9 mouse cellular contexts compared by ENCODE assay signal in the genomic region with DNA sequence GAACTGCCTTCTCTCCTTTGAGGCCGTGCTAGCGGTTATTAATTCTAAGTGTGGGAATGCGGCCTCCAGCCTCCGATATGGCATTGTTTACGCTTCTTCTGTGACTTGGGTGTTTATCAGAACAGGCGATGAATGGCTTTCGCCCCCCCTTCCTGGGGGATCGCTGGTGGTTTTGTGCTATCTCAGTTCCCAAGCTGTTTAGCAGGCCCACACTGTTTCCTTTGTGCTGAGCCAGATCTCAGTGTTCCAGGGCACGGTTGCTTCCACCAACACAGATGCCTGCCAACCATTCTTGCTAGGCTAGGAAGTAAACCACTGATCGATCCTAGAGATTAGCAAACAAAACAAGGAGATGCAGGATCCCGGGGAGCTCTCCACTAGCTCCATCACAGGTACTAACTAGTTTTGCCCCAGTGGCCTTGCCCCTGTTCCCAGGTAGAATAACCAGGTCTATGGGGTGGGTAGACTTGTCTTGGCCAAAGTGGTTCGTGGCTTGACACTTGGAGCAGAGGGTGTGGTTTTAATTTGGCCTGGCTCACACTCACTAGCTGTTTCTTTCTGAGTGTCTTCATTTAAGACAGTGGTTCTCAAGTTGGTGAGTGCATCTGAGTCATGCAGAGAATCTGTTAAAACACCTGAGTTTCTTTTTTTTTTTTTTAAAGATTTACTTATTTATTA. TPM values are rescaled to one million over a fixed set of nuclear protein-coding genes. Genes with fewer than 3 reads are reported as not detected.
DNase-seq lines count a peak whose midpoint lies in the region; ATAC-seq and TF ChIP-seq lines count a peak whose summit lies in the region.
"Had no signal": no experiment of that assay in that cellular context is flagged by ENCODE, and none has a peak within 500 bp of the region (broad histone marks: within the 10 kb centered on the region; RNA-seq: fewer than 3 reads in every experiment).

No protein-coding gene starts in this region.

- DNase-seq in kidney, adult 2 months: peak; percentile 36
- DNase-seq in kidney, postnatal 25 days: no peak
- peak; percentile 65 for DNase-seq in c-Kit-positive CD71-positive TER-119-positive erythroid progenitor cells, embryonic 14.5 days (ENCODE audit: low spot score)
- DNase-seq in left cerebral cortex, postnatal 36 days (ENCODE audit: low spot score in 2 of 2): peak; percentile 32
- no peak for DNase-seq in urinary bladder, postnatal 4 days (ENCODE audit: low spot score in 2 of 2)
- no peak for DNase-seq in frontal cortex, postnatal 10 days (ENCODE audit: low spot score in 2 of 2)

- TF ChIP-seq CTCF in kidney, adult 2 months (conservative IDR thresholded peaks at IDR 0.05; ENCODE audit: insufficient read depth, insufficient read length, low read depth, low read length): no peak

- H3K4me1 ChIP-seq in kidney, adult 2 months (ENCODE audit: control insufficient read depth, insufficient read depth, low read length): no peaks in the 10 kb centered on the region
- H3K4me1 ChIP-seq in hindbrain, embryonic 13.5 days (replicated peaks): peaks cover 5% of the 10 kb centered on the region; the same call in 1 of the 2 replicates

- peak; percentile 39 for ATAC-seq in megakaryocyte, adult 5-6 weeks (ENCODE audit: poor library complexity, severe bottlenecking)
- no peak for ATAC-seq in hindbrain, embryonic 13.5 days (ENCODE audit: low FRiP score)

- intact Hi-C loops in left cerebral cortex, postnatal 36 days (cut with DNase I): no loop called here

- no peak overlapping the region for H3K9ac ChIP-seq in hindbrain, embryonic 13.5 days

- 69% methylated on average over 12 of the region's 12 CpGs for WGBS in kidney, adult 2 months
- 41% methylated on average over 12 of the region's 12 CpGs for WGBS in hindbrain, embryonic 13.5 days

- H3K9me3 ChIP-seq in hindbrain, embryonic 13.5 days: no peaks in the 10 kb centered on the region

- no peak overlapping the region for H3K4me2 ChIP-seq in hindbrain, embryonic 13.5 days

- no peak overlapping the region for H3K27ac ChIP-seq in kidney, adult 2 months (ENCODE audit: insufficient read depth, low read depth, low read length)
- no peak overlapping the region for H3K27ac ChIP-seq in hindbrain, embryonic 13.5 days

- no peaks in the 10 kb centered on the region for H3K27me3 ChIP-seq in kidney, adult 2 months (replicated peaks; ENCODE audit: control insufficient read depth, insufficient read depth, low read length)
- H3K27me3 ChIP-seq in hindbrain, embryonic 13.5 days: no peaks in the 10 kb centered on the region

- no peak overlapping the region for H3K4me3 ChIP-seq in kidney, adult 2 months (ENCODE audit: insufficient read depth, low read depth, low read length)
- no peak overlapping the region for H3K4me3 ChIP-seq in hindbrain, embryonic 13.5 days

- TF ChIP-seq POLR2A in kidney, adult 2 months (IDR thresholded peaks at IDR 0.05; ENCODE audit: low read depth, low read length): no peak

- no peaks in the 10 kb centered on the region for H3K36me3 ChIP-seq in kidney, adult 2 months (ENCODE audit: control insufficient read depth, insufficient read depth, low read length)
- H3K36me3 ChIP-seq in hindbrain, embryonic 13.5 days: no peaks in the 10 kb centered on the region

RNA-seq across cellular contexts. Expression of a gene that starts 50.9 kb away (rescaled TPM):
- polyA plus RNA-seq in kidney, adult 2 months (2012; rRNA removed): 6.3 and 6.4 TPM in 2 replicates
- total RNA-seq in left cerebral cortex, postnatal 36 days (2021): 10 to 100 TPM; 26.2 to 45.3 TPM
- 25.4 and 26.5 TPM in 2 replicates for total RNA-seq in megakaryocyte, adult 5-6 weeks (2015)
- 28.3 and 31.5 TPM in 2 replicates for total RNA-seq in megakaryocyte, adult 5-6 weeks (2017)
- 17.0 and 21.5 TPM in 2 replicates for polyA plus RNA-seq in hindbrain, embryonic 13.5 days (2015; fragmentation: Nextera tagmentation; extraction: Ambion mirVana)

RNA-seq across cellular contexts. Expression of a gene that starts 51.3 kb away (rescaled TPM):
- polyA plus RNA-seq in kidney, adult 2 months (2012; rRNA removed): not detected in 2 replicates
- total RNA-seq in left cerebral cortex, postnatal 36 days (2021): not detected
- total RNA-seq in megakaryocyte, adult 5-6 weeks (2015): not detected in 2 replicates
- 0.12 and 0.18 TPM in 2 replicates for total RNA-seq in megakaryocyte, adult 5-6 weeks (2017)
- not detected in 2 replicates for polyA plus RNA-seq in hindbrain, embryonic 13.5 days (2015; fragmentation: Nextera tagmentation; extraction: Ambion mirVana)
- polyA plus RNA-seq: gonadal fat pad, adult 2 months had no signal

Comparison
In these comparisons a context has a peak if more than half of its experiments do, and no peak if none do; other contexts are left out.
1. DNase-seq: peak in kidney, adult 2 months (single experiment), c-Kit-positive CD71-positive TER-119-positive erythroid progenitor cells, embryonic 14.5 days (single experiment) and left cerebral cortex, postnatal 36 days (2 of 2); none in kidney, postnatal 25 days (0 of 2), urinary bladder, postnatal 4 days (0 of 2) and frontal cortex, postnatal 10 days (0 of 2).